Mouse (Mus musculus): ENCODE measurements around the gene Fnd3c2. TPM values are rescaled to one million over a fixed set of nuclear protein-coding genes. Genes with fewer than 3 reads are reported as not detected.
A peak's percentile ranks its signal among the peaks of the same experiment; 100 is the strongest.

The Fnd3c2 gene
- polyA plus RNA-seq, 1 experiment from 2014 or later: not detected

- Histone ChIP-seq H3K27me3 (replicated peaks; ENCODE audit: control insufficient read depth, insufficient read depth, low read length) (0 out of 2 replicates have a peak, but pooled peaks cover 2% of the 10 kb centered on the region), H3K9ac (ENCODE audit: low read depth, low read length) (no peak overlapping the region), H3K36me3 (ENCODE audit: control insufficient read depth, insufficient read depth, low read length) (peaks cover 21% of the 10 kb centered on the region), H3K27ac (replicated peaks; ENCODE audit: low read depth, low read length) (no peak overlapping the region), H3K4me2 (ENCODE audit: low read depth, low read length) (peak overlapping the region; percentile 49), H3K4me3 (ENCODE audit: low read depth, low read length) (peak overlapping the region; percentile 16; the same call in 1 of the 2 replicates), H3K4me1 (ENCODE audit: control insufficient read depth, insufficient read depth, low read length) (peaks cover 3% of the 10 kb centered on the region), H3K9me3 (ENCODE audit: control insufficient read depth, low read length) (no peaks in the 10 kb centered on the region)
- DNase-seq (ENCODE audit: low spot score) (no peak), ATAC-seq (ENCODE audit: low read depth) (no peak)
- 37% methylated on average over 4 of the region's 4 CpGs for WGBS
These were observed 65.1 kb downstream of the Fnd3c2 start for GRCm38 (mm10) chrX:106190091-106190490.

DNA sequence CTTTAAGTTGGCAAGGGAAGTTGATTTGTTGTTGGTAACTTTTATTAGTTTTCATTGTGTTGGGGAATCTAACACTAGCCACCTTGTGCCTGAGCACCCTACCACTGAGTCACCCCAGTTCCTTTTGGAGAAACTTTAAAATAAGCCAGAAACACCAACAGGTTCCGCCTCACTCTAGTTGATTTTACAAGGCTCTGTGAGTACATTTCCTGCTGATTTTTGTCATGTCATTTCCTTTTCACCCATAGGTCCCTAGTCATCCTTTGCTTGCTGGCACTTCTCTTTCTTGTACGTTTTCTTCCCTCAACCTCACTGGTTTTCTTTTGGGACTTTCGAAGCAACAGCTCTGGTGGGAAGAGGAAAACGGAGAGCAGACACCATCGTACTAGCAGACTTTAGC is 65.8 kb downstream of the Fnd3c2 start:
- no peak for DNase-seq (ENCODE audit: low spot score)
- H3K4me1 ChIP-seq (ENCODE audit: control insufficient read depth, insufficient read depth, low read length): peaks cover 3% of the 10 kb centered on the region
- peaks cover 17% of the 10 kb centered on the region for H3K36me3 ChIP-seq (ENCODE audit: control insufficient read depth, insufficient read depth, low read length)
- 60% methylated on average over 5 of the region's 5 CpGs for WGBS
- no peaks in the 10 kb centered on the region for H3K9me3 ChIP-seq (ENCODE audit: control insufficient read depth, low read length)
- H3K9ac ChIP-seq (ENCODE audit: low read depth, low read length): peak overlapping the region; percentile 71
- H3K4me3 ChIP-seq (ENCODE audit: low read depth, low read length): peak overlapping the region; percentile 56
- no peak overlapping the region for H3K27ac ChIP-seq (replicated peaks; ENCODE audit: low read depth, low read length)
- ATAC-seq (ENCODE audit: low read depth): no peak
- 0 out of 2 replicates have a peak, but pooled peaks cover 2% of the 10 kb centered on the region for H3K27me3 ChIP-seq (replicated peaks; ENCODE audit: control insufficient read depth, insufficient read depth, low read length)
- peak overlapping the region; percentile 49 for H3K4me2 ChIP-seq (ENCODE audit: low read depth, low read length)

DNA sequence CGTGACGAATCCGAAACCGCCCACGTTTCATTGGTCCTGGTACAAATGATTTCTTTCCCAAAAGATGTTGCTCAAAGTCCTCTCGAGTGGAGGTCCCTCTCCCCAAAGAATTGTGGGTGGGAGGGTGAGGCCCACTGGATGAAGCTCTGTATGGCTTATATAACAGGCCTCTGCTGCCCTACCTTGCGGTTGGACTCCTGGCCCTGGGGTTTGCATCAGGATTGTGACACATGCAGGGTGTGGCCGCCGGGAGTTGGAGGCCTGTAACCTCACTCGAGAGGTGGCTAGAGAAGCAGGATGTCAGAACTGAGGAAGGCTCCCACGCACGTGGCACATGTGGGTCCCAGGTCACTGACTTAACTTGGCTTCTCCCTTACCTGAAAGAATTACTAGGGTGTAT is 67.4 kb downstream of the Fnd3c2 start:
- WGBS: 26% methylated on average over 12 of the region's 12 CpGs
- H3K36me3 ChIP-seq (ENCODE audit: control insufficient read depth, insufficient read depth, low read length): peaks cover 6% of the 10 kb centered on the region; the same call in 1 of the 2 replicates
- DNase-seq (ENCODE audit: low spot score) (no peak), ATAC-seq (ENCODE audit: low read depth) (no peak)
- H3K27me3 ChIP-seq (replicated peaks; ENCODE audit: control insufficient read depth, insufficient read depth, low read length): 0 out of 2 replicates have a peak, but pooled peaks cover 2% of the 10 kb centered on the region
- H3K27ac ChIP-seq (replicated peaks; ENCODE audit: low read depth, low read length): peak overlapping the region; percentile 79
- peak overlapping the region; percentile 71 for H3K9ac ChIP-seq (ENCODE audit: low read depth, low read length)
- H3K4me1 ChIP-seq (ENCODE audit: control insufficient read depth, insufficient read depth, low read length): peaks cover 3% of the 10 kb centered on the region
- H3K4me3 ChIP-seq (ENCODE audit: low read depth, low read length): peak overlapping the region; percentile 56
- no peaks in the 10 kb centered on the region for H3K9me3 ChIP-seq (ENCODE audit: control insufficient read depth, low read length)
- H3K4me2 ChIP-seq (ENCODE audit: low read depth, low read length): peak overlapping the region; percentile 49

DNA sequence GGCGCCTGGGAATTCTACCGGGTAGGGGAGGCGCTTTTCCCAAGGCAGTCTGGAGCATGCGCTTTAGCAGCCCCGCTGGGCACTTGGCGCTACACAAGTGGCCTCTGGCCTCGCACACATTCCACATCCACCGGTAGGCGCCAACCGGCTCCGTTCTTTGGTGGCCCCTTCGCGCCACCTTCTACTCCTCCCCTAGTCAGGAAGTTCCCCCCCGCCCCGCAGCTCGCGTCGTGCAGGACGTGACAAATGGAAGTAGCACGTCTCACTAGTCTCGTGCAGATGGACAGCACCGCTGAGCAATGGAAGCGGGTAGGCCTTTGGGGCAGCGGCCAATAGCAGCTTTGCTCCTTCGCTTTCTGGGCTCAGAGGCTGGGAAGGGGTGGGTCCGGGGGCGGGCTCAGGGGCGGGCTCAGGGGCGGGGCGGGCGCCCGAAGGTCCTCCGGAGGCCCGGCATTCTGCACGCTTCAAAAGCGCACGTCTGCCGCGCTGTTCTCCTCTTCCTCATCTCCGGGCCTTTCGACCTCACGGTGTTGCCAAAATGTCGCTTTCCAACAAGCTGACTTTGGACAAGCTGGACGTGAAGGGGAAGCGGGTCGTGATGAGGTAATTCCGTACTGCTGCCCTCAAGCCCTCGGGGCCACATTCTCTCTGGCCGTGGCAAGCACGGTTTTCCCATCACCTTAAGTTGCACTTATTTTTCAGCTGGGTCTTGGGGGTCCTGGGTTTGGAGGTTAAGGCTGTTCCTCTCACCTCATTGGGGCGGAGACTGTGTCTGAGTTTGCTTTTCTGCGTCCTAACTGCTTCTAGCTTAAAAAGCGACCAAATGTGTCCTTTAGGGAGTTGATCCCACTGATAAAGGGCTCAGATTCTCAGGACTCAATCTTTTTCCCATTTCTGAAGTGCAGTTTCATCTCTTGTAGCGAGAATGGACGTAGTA is 68.2 kb downstream of the Fnd3c2 start, which contains the start of gene Pgk1:
Gene Pgk1 (plus strand): TSS at position 388 of the 937 bp plus-strand sequence.
- 16% methylated on average over 36 of the region's 55 CpGs for WGBS

DNA sequence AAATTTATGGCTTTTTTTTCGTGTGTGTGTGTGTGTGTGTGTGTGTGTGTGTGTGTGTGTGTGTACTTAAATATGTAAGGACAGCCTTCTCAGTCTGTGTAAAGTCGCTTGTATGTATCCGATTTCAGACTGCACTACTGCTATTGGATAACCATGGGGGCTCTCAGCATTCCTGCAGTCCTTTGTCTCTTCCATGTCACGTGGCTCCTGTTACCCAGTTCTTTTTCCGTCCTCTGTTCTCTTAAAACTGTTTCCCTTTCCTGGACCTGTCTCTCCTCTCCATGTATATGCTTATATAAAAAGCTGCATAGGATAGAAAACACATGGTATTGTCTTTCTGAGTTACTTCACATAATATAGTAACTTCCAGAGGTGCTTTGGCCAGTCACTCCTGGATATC is 69.5 kb downstream of the Fnd3c2 start:
- Histone ChIP-seq H3K9me3 (ENCODE audit: control insufficient read depth, low read length) (no peaks in the 10 kb centered on the region), H3K4me2 (ENCODE audit: low read depth, low read length) (peak overlapping the region; percentile 51), H3K9ac (ENCODE audit: low read depth, low read length) (no peak overlapping the region), H3K27me3 (replicated peaks; ENCODE audit: control insufficient read depth, insufficient read depth, low read length) (no peaks in the 10 kb centered on the region), H3K36me3 (ENCODE audit: control insufficient read depth, insufficient read depth, low read length) (no peaks in the 10 kb centered on the region), H3K4me1 (ENCODE audit: control insufficient read depth, insufficient read depth, low read length) (peaks cover 3% of the 10 kb centered on the region), H3K27ac (replicated peaks; ENCODE audit: low read depth, low read length) (peak overlapping the region; percentile 92), H3K4me3 (ENCODE audit: low read depth, low read length) (no peak overlapping the region)
- DNase-seq (ENCODE audit: low spot score) (peak; percentile 86), ATAC-seq (ENCODE audit: low read depth) (peak; percentile 50)
- 30% methylated on average over 5 of the region's 5 CpGs for WGBS

More for the DNA sequence above, 68.2 kb downstream of the Fnd3c2 start, which contains the start of gene Pgk1:
- Histone ChIP-seq H3K36me3 (ENCODE audit: control insufficient read depth, insufficient read depth, low read length) (peaks cover 1% of the 10 kb centered on the region; the same call in 1 of the 2 replicates), H3K27ac (replicated peaks; ENCODE audit: low read depth, low read length) (peak within 1 kb of the TSS; percentile 92), H3K4me2 (ENCODE audit: low read depth, low read length) (peak within 1 kb of the TSS; percentile 51), H3K9me3 (ENCODE audit: control insufficient read depth, low read length) (no peaks in the 10 kb centered on the region), H3K4me3 (ENCODE audit: low read depth, low read length) (peak within 1 kb of the TSS; percentile 56), H3K9ac (ENCODE audit: low read depth, low read length) (peak within 1 kb of the TSS; percentile 71), H3K27me3 (replicated peaks; ENCODE audit: control insufficient read depth, insufficient read depth, low read length) (0 out of 2 replicates have a peak, but pooled peaks cover 2% of the 10 kb centered on the region), H3K4me1 (ENCODE audit: control insufficient read depth, insufficient read depth, low read length) (peaks cover 3% of the 10 kb centered on the region)
- DNase-seq (ENCODE audit: low spot score): peak; percentile 98
- peak; percentile 98 for ATAC-seq (ENCODE audit: low read depth)

Other genes with a start within 250 kb of the Fnd3c2 start
- gene Magt1, start 243.5 kb downstream of the Fnd3c2 start, polyA plus RNA-seq (2014; fragmentation: Nextera tagmentation; extraction: Ambion mirVana): 57.7 and 59.5 TPM in 2 replicates
- gene Cox7b, start 239.7 kb downstream of the Fnd3c2 start, polyA plus RNA-seq (2014; fragmentation: Nextera tagmentation; extraction: Ambion mirVana): 417 and 481 TPM in 2 replicates
- 28.4 and 32.1 TPM in 2 replicates for gene Atp7a, start 228.1 kb downstream of the Fnd3c2 start, polyA plus RNA-seq (2014; fragmentation: Nextera tagmentation; extraction: Ambion mirVana)
- gene Tlr13, start 112.2 kb downstream of the Fnd3c2 start, polyA plus RNA-seq (2014; fragmentation: Nextera tagmentation; extraction: Ambion mirVana): 1.3 and 1.4 TPM in 2 replicates
- gene Pgk1, start 68.3 kb downstream of the Fnd3c2 start, polyA plus RNA-seq (2014; fragmentation: Nextera tagmentation; extraction: Ambion mirVana): 304 and 338 TPM in 2 replicates
- gene Taf9b, start 34.2 kb downstream of the Fnd3c2 start, polyA plus RNA-seq (2014; fragmentation: Nextera tagmentation; extraction: Ambion mirVana): 14.0 and 15.1 TPM in 2 replicates
- gene Fndc3c1, start 230.0 kb upstream of the Fnd3c2 start, polyA plus RNA-seq (2014; fragmentation: Nextera tagmentation; extraction: Ambion mirVana): 23.7 and 25.1 TPM in 2 replicates

Measured in embryonic facial prominence, embryonic 14.5 days (tissue).